Mouse (Mus musculus) hindlimb bud, embryonic 11.5 days (tissue): ENCODE measurements around the gene Rpn2.

Experiments
- DNase-seq: peaks from one replicate; pipeline ENCODE4 v3.0.0-alpha.2; 2012; ENCODE audit warnings: low read depth, low spot score; ENCODE audit errors: extremely low spot score

Gene Rpn2

DNA sequence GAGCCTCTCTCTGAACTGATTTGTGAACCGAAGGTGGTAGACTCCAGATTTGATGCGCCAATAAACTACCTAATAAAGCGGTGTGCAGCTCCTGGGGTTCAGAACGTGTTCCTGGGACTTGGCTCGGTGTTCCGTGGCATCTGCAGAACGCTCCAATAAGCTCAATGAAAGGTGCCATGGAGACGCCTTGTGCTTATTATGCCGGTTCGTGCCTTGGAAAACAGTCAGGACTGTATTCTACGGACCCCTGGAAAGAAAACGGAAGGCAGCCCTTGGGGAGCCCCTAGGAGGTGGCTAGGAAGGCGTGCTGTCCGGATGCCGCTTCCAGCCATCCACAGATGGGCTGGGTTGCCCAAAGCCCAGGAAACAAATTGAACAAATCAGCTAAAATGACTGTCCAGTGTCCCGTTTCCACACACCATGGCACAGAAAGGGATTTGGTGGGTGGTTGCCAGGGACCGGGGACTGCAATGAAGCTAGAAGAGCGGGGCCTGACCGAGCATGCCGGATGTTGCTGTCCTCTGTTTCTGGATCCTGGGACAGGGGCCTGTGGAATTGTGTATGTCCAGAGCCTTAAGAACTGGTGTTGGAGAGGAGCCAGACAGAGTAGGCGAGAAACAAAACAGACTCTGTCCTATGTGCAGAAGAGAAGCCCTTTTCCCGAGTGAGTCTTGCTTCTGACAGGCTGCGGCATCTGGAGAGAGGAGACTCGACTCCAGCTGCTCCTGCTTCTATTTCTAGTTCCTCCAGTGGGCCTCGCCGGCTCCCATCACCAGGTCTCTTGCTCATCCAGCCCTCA lies 68.7 kb downstream of the Rpn2 start, which contains the start of gene Ghrh:
Gene Ghrh (minus strand): TSS at position 146 of the 799 bp plus-strand sequence.
- no peak for DNase-seq

DNA sequence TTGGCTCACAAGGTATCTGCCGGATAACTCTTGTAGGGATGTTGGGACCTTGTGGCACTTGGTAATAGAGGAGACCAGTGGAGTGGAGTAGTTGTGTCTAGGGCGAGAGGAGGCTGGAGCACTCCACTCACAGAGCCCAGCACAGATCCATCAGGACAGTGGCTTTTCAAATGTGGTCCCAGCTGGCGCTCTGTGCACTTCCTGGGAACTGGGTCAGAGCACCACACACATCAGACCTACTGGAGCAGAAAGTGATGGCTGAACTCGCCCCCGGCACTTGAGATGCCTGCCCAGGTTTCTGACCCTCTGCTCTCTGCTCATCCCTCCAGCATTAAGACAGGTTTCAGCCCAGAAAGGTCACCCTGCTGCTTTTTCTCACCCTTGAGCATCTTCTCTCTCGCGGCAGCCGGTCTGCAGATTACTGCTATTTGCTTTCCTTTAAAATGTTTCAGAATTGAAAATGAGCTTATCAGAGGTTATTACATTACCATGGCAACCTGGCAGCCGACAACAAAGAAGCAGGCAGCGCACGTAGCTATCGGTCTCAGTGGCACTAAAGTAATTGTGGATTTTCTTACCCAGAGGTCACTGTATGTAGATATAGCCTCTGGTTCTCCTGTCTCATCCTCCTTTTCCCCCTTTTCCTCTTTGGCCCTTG lies 70.4 kb downstream of the Rpn2 start:
- no peak for DNase-seq

- no peak for DNase-seq
Measured at GRCm38 (mm10) chr2:157353183-157353582, 74.4 kb downstream of the Rpn2 start.

- DNase-seq = no peak
Measured at GRCm38 (mm10) chr2:157354106-157354505, 75.3 kb downstream of the Rpn2 start.

- DNase-seq = no peak
Measured at GRCm38 (mm10) chr2:157360028-157360427, 81.2 kb downstream of the Rpn2 start.

DNA sequence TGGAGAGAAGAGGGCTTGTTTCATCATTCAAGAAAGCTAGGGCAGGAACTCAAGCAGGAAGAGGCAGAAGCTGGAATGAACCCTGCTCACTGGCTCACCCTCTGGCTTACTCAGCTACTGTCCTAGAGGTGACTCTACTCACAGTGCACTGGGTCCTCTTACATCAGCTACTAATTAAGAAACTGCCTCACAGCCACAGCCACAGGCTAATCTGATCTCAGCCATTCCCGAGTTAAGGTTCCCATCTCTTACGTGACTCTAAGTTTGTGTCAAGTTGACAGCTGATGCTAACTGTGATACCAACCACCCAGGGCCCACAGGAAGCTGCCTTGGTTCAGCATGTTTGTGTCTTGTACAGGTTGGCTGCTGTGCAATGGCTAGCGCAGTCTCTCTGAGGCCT lies 84.2 kb downstream of the Rpn2 start:
- no peak for DNase-seq

DNA sequence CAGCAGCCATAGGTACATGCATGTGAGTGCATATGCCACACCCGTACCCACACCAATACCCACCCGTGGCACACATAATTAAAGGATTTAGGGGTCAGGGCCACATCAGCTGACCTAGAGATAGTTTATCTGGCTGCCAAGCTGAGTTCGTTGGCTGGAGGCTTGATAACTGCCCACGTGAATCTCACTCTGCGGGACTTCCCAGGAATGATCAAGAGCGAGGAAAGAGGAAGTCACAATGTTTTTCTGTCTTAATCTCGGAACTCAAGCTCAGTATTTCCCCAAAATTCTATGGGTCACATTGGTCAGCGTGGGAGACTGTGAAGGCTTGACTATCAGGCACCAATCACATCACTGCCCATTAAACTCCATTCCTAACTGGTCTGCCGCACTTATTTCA lies 87.9 kb downstream of the Rpn2 start:
- DNase-seq = no peak

DNA sequence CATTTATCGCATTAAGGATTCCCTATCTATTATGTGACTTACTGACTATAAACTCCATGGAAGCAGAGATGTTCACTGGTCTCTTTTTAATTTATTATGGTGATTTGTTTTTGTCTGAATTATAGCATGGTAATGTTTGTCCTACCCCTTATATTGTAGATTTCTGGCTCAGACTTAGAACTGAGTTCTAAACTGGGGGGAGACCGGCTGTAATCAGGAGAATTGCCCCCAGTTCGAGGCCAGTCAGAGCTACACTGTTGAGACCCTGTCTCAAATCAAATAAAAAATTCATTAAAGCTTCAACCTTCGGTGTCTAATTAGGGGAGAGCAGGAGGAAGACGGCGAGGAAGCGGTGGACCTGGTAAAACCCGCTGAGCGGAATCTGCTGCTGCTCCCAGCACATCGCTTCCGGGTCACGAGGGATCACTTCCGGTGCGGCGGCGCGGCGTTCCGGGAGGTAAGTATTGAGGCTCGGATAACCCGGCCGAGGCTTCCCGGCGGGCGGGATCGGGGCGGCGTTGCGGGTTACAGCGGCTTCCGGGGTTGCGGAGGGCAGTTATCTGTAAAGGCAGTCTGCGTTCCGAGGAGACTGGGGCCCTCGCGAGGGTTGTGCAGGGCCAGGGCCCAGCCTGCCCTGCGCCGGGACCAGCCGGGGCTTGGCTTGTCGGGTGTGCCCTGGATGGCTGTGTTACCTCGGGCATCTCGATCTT lies 88.5 kb downstream of the Rpn2 start, which contains the start of gene Manbal:
Gene Manbal (plus strand): TSS at position 411 of the 710 bp plus-strand sequence.
- DNase-seq = peak; percentile 62

DNA sequence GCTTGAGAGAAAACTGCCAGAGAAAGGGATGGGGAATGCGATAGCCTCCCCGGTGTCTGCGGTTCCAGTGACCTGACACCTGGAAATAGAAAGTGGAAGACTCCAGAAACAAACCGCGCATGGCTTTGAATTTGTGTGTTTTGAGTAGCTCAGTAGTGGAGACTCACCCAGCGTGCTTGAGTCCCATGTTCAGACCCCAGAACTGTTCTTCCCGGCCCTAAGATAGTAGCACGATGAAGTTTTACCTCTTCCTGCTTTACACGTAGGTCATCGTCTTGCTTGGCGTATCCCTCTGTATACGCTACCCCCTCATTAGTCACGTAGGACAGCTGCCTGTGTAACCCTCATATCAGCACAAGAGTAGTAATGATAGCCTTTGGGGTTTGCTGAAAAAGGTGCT lies 89.2 kb downstream of the Rpn2 start:
- no peak for DNase-seq

GRCm38 (mm10) chr2:157371696-157372095 lies 92.9 kb downstream of the Rpn2 start:
- no peak for DNase-seq

DNA sequence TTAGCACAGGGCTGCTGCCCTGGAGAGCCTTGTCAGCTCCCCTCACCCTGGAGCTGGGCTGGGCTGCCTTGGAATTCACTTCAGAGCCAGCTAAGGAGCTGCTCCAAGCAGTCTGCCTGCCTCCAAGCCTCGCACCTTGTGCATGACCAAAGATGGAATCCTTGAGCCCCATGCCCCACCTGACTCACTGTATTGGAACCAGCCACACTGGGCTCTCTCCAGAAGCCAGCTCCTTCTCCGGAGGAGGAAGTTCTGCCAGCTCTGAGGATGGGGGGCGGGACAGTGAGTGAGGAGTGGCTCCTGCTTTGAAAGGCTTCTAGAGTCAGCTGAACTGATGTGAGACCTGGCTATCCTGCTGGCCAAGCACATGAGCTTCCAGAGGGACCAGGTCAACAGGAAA lies 94.9 kb downstream of the Rpn2 start:
- DNase-seq = no peak

DNA sequence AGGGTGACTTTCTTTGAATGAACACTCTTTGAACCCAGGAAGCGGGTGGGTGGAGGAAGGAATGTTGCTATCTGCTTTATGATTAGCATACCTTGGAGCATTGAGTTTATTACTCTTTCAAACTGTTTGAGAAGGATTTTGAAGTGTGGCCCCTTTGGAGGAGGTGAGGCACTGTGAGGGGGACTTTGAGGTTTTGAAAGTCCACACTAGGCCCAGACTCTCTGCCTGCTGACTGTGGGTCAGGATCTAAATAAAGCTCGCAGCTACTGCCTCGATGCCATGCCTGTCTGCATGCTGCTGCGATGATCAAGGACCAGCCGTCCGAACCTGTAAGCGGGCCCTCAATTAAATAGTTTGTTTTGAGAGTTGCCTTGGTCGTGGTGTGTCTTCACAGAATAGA lies 96.2 kb downstream of the Rpn2 start:
- no peak for DNase-seq
